Mouse (Mus musculus) liver, embryonic 14.5 days (tissue): ENCODE results near the gene Fabp6. TPM values are rescaled to one million over a fixed set of nuclear protein-coding genes. Genes with fewer than 3 reads are reported as not detected.

Experiments
- ATAC-seq: fragments of 200-750 bp; cut with Nextera tagmentation; 2 replicates; pipeline ENCODE4 v1.8.0; 2017; ENCODE audit warnings: moderate number of reproducible peaks, mild to moderate bottlenecking, moderate library complexity; ENCODE audit not compliant: insufficient read depth
- DNase-seq, 3 experiments: peaks; one replicate each; pipeline ENCODE4 v3.0.0-alpha.2; 2012 to 2013; ENCODE audit warnings: low read depth in 3 of 3, low spot score in 3 of 3
- H3K27ac ChIP-seq: fragments of 300-500 bp; sonication (generic); 2 replicates; pipeline ENCODE4 v1.5.1; 2014; ENCODE audit warnings: moderate library complexity, mild to moderate bottlenecking, control low read depth, inconsistent platforms
- H3K27me3 ChIP-seq: fragments of 300-500 bp; sonication (generic); 2 replicates; pipeline ENCODE4 v1.6.1; 2014; ENCODE audit warnings: mild to moderate bottlenecking, low read length, moderate library complexity; ENCODE audit not compliant: control insufficient read depth, insufficient read depth
- H3K36me3 ChIP-seq: fragments of 300-500 bp; sonication (generic); replicated peaks from 2 replicates; pipeline ENCODE4 v1.6.1; 2014; ENCODE audit warnings: low read depth; ENCODE audit not compliant: control insufficient read depth, insufficient read depth
- H3K4me1 ChIP-seq, 2 experiments: fragments of 200-500 bp in 1 of 2; fragments of 300-500 bp in 1 of 2; sonication (generic) in 1 of 2; replicated peaks; 2 replicates each; pipeline ENCODE4 v1.6.1; 2012 to 2014; ENCODE audit warnings: antibody characterized with exemption in 1 of 2, inconsistent platforms in 1 of 2, low read length in 1 of 2; ENCODE audit not compliant: control insufficient read depth in 2 of 2, insufficient read depth in 2 of 2
- H3K4me2 ChIP-seq: fragments of 300-500 bp; sonication (generic); 2 replicates; pipeline ENCODE4 v1.6.1; 2014; ENCODE audit warnings: low read depth, mild to moderate bottlenecking, control low read depth, moderate library complexity
- H3K4me3 ChIP-seq, 2 experiments: fragments of 200-500 bp in 1 of 2; fragments of 300-500 bp in 1 of 2; sonication (generic) in 1 of 2; 2 replicates each; pipeline ENCODE4 v1.5.1; 2012 to 2014; ENCODE audit warnings: low read depth in 2 of 2, low read length in 2 of 2, mild to moderate bottlenecking in 2 of 2, control low read depth in 1 of 2, inconsistent platforms in 1 of 2, moderate library complexity in 1 of 2; ENCODE audit not compliant: insufficient read depth in 1 of 2
- H3K9ac ChIP-seq: fragments of 300-500 bp; sonication (generic); replicated peaks from 2 replicates; pipeline ENCODE4 v1.6.1; 2014; ENCODE audit warnings: mild to moderate bottlenecking, control low read depth, moderate library complexity
- H3K9me3 ChIP-seq: fragments of 300-500 bp; sonication (generic); 2 replicates; pipeline ENCODE4 v1.6.1; 2016; ENCODE audit warnings: low read length, mixed read lengths; ENCODE audit not compliant: control insufficient read depth
- CTCF ChIP-seq: IDR thresholded peaks from 2 replicates; pipeline ENCODE4 v1.5.1; 2016; ENCODE audit warnings: antibody characterized with exemption, low read depth, control low read depth
- EP300 ChIP-seq: IDR thresholded peaks from 2 replicates; pipeline ENCODE4 v1.6.1; 2016; ENCODE audit warnings: antibody characterized with exemption, low read depth
- WGBS: fragments of 180-500 bp; shearing (Covaris S2); extraction: QIAGEN DNeasy Blood & Tissue Kit; methylation state at CpG from one replicate; pipeline ENCODE4 v1.1.7; 2014; ENCODE audit not compliant: insufficient replicate concordance; 5-methylcytosine and 5-hydroxymethylcytosine counted together
- polyA plus RNA-seq, 2 experiments: library from polyadenylated mRNA; depleted of rRNA in 1 of 2; stranded (reverse) in 1 of 2; unstranded in 1 of 2; fragments of >200 nt; fragmentation: Nextera tagmentation in 1 of 2; extraction: Ambion mirVana in 1 of 2; gene quantifications; 2 replicates each; pipeline versions ENCODE4 v1.2.1 to v1.2.3; 2012 to 2014

The Fabp6 gene
- polyA plus RNA-seq, 2 experiments = not detected

DNA sequence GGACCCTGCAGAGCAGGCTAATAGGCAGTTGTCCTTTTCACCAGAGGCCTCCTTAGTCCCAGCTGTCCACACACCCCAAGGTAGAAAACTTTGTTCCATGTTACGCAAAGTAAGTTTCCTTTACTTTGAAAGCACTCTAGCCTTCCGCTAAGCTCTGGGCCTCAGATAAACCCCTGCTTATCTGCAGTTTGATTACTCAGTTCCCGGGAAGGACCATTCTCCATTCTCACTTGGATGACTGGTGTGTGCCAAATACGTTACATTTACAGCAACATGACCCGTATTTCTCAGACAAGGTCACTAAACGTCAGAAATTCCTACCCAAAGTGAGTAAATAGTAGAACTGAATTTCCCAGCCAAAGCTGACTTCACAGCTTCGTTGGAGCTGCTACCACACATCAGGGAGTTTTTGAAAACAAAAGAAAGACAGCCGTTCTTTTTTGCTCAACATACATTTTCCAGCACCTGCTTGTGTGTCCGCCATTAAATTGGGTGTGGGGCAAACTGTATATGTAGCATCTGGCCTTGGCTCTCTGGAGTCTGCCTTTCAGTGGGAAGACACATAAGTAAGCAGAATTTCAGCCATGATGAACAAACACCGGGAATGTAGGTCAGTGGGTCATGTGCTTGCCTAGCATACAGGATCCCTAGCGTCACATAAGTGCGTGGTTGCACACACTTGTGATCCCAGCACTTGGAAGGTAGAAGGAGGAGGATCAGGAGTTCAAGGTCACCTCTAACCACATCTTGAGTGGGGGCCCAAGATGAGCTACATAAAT, 52.5 kb downstream of the Fabp6 start:
- Histone ChIP-seq H3K36me3 (no peaks in the 10 kb centered on the region), H3K27ac (no peak overlapping the region), H3K4me2 (no peak overlapping the region), H3K4me1 (peaks cover 0 to 31% of the 10 kb centered on the region in 2 experiments; a peak in 2 of 4 replicates), H3K9ac (no peak overlapping the region), H3K27me3 (no peaks in the 10 kb centered on the region), H3K9me3 (no peaks in the 10 kb centered on the region), H3K4me3 (no peak overlapping the region)
- no peak for ATAC-seq
- WGBS = 48% methylated on average over 12 of the region's 12 CpGs
- TF ChIP-seq EP300 (no peak), CTCF (no peak)
- no peak for DNase-seq

DNA sequence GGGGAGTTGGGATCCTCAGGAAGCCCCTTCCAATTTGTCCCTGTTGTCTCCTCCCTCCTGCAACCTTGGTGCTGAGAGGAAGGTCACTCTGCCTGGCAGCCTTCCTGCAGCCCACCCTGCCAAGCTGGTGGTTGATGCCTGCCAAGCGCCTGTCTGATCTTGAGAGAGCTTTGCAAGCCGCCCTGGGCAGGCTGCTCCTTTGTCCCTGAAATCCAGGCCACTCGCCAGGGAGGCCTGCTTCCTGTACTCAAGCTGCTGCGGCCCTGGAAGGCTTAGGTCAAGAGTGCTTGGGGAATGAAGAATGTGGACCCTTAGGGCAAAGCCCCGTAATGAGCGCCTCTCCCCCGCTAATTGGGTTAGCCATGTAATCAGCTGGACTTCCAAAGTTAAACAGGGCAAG, 53.2 kb downstream of the Fabp6 start:
- no peak overlapping the region for H3K4me3 ChIP-seq
- H3K9me3 ChIP-seq = no peaks in the 10 kb centered on the region
- H3K27ac ChIP-seq = no peak overlapping the region
- peaks cover 0 to 37% of the 10 kb centered on the region in 2 experiments; a peak in 2 of 4 replicates for H3K4me1 ChIP-seq
- no peaks in the 10 kb centered on the region for H3K36me3 ChIP-seq
- ATAC-seq = no peak
- no peaks in the 10 kb centered on the region for H3K27me3 ChIP-seq
- no peak overlapping the region for H3K9ac ChIP-seq
- TF ChIP-seq CTCF = 0 out of 2 replicates have a peak, but pooled peaks have one; percentile 2
- TF ChIP-seq EP300 = no peak
- no peak overlapping the region for H3K4me2 ChIP-seq
- WGBS = 66% methylated on average over 7 of the region's 7 CpGs
- no peak for DNase-seq

DNA sequence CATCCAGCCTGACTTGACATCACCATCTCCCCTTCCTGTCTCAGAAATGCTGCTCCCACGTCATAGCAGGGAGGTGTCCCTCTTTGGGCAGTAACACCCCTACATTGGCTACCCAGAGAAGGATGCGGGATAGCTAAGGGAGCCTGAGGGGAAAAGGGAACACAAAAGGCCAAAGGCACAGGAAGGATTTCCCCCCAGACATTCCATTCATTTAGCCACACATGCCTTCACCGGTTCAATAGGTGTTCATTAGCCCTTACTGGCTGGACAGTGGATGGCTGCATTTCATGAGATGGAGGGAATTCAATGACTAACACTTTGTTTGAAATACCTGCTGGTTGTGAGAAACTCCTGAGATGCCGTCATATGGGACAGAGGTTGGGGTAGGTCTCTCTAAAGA, 54.7 kb downstream of the Fabp6 start:
- Histone ChIP-seq H3K9me3 (no peaks in the 10 kb centered on the region), H3K4me1 (peaks cover 0 to 38% of the 10 kb centered on the region in 2 experiments; a peak in 2 of 4 replicates), H3K9ac (no peak overlapping the region), H3K36me3 (no peaks in the 10 kb centered on the region), H3K4me3 (no peak overlapping the region), H3K27me3 (no peaks in the 10 kb centered on the region), H3K4me2 (no peak overlapping the region), H3K27ac (no peak overlapping the region)
- ATAC-seq (no peak), DNase-seq (no peak)
- 66% methylated on average over 4 of the region's 4 CpGs for WGBS
- no peak for TF ChIP-seq EP300
- no peak for TF ChIP-seq CTCF

Other genes with a start within 250 kb of the Fabp6 start
- gene Pttg1, start 175.3 kb downstream of the Fabp6 start, polyA plus RNA-seq (2012; rRNA removed) = 24.9 and 35.0 TPM in 2 replicates
- 51.0 and 58.2 TPM in 2 replicates for gene Pttg1, start 175.3 kb downstream of the Fabp6 start, polyA plus RNA-seq (2014; fragmentation: Nextera tagmentation; extraction: Ambion mirVana)
- gene Slu7, start 167.8 kb downstream of the Fabp6 start, polyA plus RNA-seq (2012; rRNA removed) = 2.1 and 4.9 TPM in 2 replicates
- 20.8 and 24.1 TPM in 2 replicates for gene Slu7, start 167.8 kb downstream of the Fabp6 start, polyA plus RNA-seq (2014; fragmentation: Nextera tagmentation; extraction: Ambion mirVana)
- gene C1qtnf2, start 127.3 kb downstream of the Fabp6 start, polyA plus RNA-seq (2012; rRNA removed) = 0.18 and 0.41 TPM in 2 replicates
- 0.20 and 0.32 TPM in 2 replicates for gene C1qtnf2, start 127.3 kb downstream of the Fabp6 start, polyA plus RNA-seq (2014; fragmentation: Nextera tagmentation; extraction: Ambion mirVana)
- gene Ccnjl, start 72.8 kb downstream of the Fabp6 start, polyA plus RNA-seq (2012; rRNA removed) = 0.79 and 0.91 TPM in 2 replicates
- gene Ccnjl, start 72.8 kb downstream of the Fabp6 start, polyA plus RNA-seq (2014; fragmentation: Nextera tagmentation; extraction: Ambion mirVana) = 1.2 and 1.5 TPM in 2 replicates
- gene 4933415A04Rik, start 14.5 kb downstream of the Fabp6 start, polyA plus RNA-seq (2012; rRNA removed) = 0.11 and 0.12 TPM in 2 replicates
- gene 4933415A04Rik, start 14.5 kb downstream of the Fabp6 start, polyA plus RNA-seq (2014; fragmentation: Nextera tagmentation; extraction: Ambion mirVana) = 0.17 and 0.29 TPM in 2 replicates
- gene Pwwp2a, start 80.5 kb upstream of the Fabp6 start, polyA plus RNA-seq (2012; rRNA removed) = 12.3 and 15.7 TPM in 2 replicates
- 10.3 and 11.6 TPM in 2 replicates for gene Pwwp2a, start 80.5 kb upstream of the Fabp6 start, polyA plus RNA-seq (2014; fragmentation: Nextera tagmentation; extraction: Ambion mirVana)
- 9.4 and 17.9 TPM in 2 replicates for gene Ttc1, start 146.5 kb upstream of the Fabp6 start, polyA plus RNA-seq (2012; rRNA removed)
- 34.1 and 36.9 TPM in 2 replicates for gene Ttc1, start 146.5 kb upstream of the Fabp6 start, polyA plus RNA-seq (2014; fragmentation: Nextera tagmentation; extraction: Ambion mirVana)